Mouse (Mus musculus) forebrain, embryonic 11.5 days (tissue): Measurements from ENCODE around the gene Fam168a. TPM values are rescaled to one million over a fixed set of nuclear protein-coding genes. Genes with fewer than 3 reads are reported as not detected.

Experiments
- ATAC-seq: fragments of 200-750 bp; cut with Nextera tagmentation; replicated peaks from 2 replicates; pipeline ENCODE4 v1.8.0; 2017; ENCODE audit warnings: moderate TSS enrichment; ENCODE audit not compliant: low FRiP score
- DNase-seq: peaks from one replicate; pipeline ENCODE4 v3.0.0-alpha.2; 2017; ENCODE audit warnings: low spot score
- H3K27ac ChIP-seq: fragments of 300-500 bp; sonication (generic); 2 replicates; pipeline ENCODE4 v1.5.1; 2014; ENCODE audit warnings: low read depth, low read length
- H3K27me3 ChIP-seq: fragments of 300-500 bp; sonication (generic); 2 replicates; pipeline ENCODE4 v1.6.1; 2014; ENCODE audit warnings: mild to moderate bottlenecking, low read length, mixed read lengths; ENCODE audit not compliant: control insufficient read depth, insufficient read depth
- H3K36me3 ChIP-seq: fragments of 300-500 bp; sonication (generic); 2 replicates; pipeline ENCODE4 v1.6.1; 2014; ENCODE audit warnings: mild to moderate bottlenecking, low read length, moderate library complexity, mixed read lengths; ENCODE audit not compliant: control insufficient read depth, insufficient read depth
- H3K4me1 ChIP-seq: fragments of 300-500 bp; sonication (generic); replicated peaks from 2 replicates; pipeline ENCODE4 v1.6.1; 2014; ENCODE audit warnings: low read length, mixed read lengths; ENCODE audit not compliant: control insufficient read depth, insufficient read depth
- H3K4me2 ChIP-seq: fragments of 300-500 bp; sonication (generic); 2 replicates; pipeline ENCODE4 v1.6.1; 2014; ENCODE audit warnings: low read depth, mild to moderate bottlenecking, low read length, moderate library complexity, mixed read lengths; ENCODE audit not compliant: severe bottlenecking
- H3K4me3 ChIP-seq: fragments of 300-500 bp; sonication (generic); 2 replicates; pipeline ENCODE4 v1.5.1; 2014; ENCODE audit warnings: low read depth, low read length
- H3K9ac ChIP-seq: fragments of 300-500 bp; sonication (generic); 2 replicates; pipeline ENCODE4 v1.6.1; 2014; ENCODE audit warnings: low read length
- H3K9me3 ChIP-seq: fragments of 300-500 bp; sonication (generic); 2 replicates; pipeline ENCODE4 v1.6.1; 2016; ENCODE audit warnings: low read length, mixed read lengths; ENCODE audit not compliant: control insufficient read depth
- WGBS: fragments of 180-500 bp; shearing (Covaris S2); extraction: QIAGEN DNeasy Blood & Tissue Kit; methylation state at CpG from one replicate; pipeline ENCODE4 v1.1.7; 2014; 5-methylcytosine and 5-hydroxymethylcytosine counted together
- polyA plus RNA-seq: library from polyadenylated mRNA; unstranded; fragments of >200 nt; fragmentation: Nextera tagmentation; extraction: Ambion mirVana; gene quantifications from 2 replicates; pipeline ENCODE4 v1.2.1, GENCODE M21; 2014

Gene Fam168a
- polyA plus RNA-seq, 1 experiment from 2014 or later, result 52.9 TPM

DNA sequence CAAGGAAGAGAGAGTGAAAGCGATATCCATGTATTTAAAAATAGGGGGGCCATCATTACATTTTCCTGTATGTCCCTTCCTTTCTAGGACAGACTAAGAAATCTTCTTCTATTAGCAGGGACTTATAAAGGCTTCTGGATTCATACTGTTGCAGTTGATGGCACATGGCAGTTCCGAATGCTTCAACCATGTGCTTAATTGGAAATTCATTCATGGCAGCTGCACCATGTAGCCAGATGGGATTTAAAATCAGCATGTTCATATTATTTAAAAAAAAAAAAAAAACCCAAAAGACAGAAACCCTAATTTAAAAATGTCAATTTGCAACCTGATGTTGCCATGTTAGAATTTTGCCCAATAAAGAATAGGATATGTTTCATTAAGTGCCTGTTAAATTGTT is 37.9 kb downstream of the Fam168a start:
- Histone ChIP-seq H3K4me1 (no peaks in the 10 kb centered on the region), H3K9ac (no peak overlapping the region), H3K9me3 (no peaks in the 10 kb centered on the region), H3K36me3 (no peaks in the 10 kb centered on the region), H3K27ac (no peak overlapping the region), H3K4me3 (no peak overlapping the region), H3K27me3 (no peaks in the 10 kb centered on the region), H3K4me2 (no peak overlapping the region)
- WGBS, result 94% methylated on average over 2 of the region's 2 CpGs
- ATAC-seq, result no peak
- no peak for DNase-seq

DNA sequence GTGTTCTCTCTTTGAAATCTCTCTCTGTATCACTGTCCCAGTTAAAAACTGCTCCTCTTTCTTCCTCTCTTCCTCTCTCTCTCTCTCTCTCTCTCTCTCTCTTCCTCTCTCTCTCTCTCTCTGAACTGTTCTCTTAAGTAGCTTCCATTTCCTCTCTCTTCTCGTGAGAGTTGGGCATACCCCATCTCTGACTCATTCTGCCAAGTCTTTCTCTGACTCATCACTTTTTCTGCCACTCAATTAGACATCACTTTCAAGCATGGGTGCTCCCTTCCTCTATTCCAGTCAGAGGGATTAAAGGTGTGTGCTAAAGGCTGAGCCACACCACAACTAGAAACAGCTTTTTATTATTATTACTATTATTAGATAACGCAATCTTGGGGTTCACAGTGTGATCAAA is 43.7 kb downstream of the Fam168a start:
- no peak overlapping the region for H3K4me2 ChIP-seq
- no peak overlapping the region for H3K4me3 ChIP-seq
- H3K36me3 ChIP-seq, result no peaks in the 10 kb centered on the region
- H3K9ac ChIP-seq, result no peak overlapping the region
- no peaks in the 10 kb centered on the region for H3K4me1 ChIP-seq
- DNase-seq (no peak), ATAC-seq (no peak)
- 78% methylated on average over 2 of the region's 2 CpGs for WGBS
- no peak overlapping the region for H3K27ac ChIP-seq
- H3K9me3 ChIP-seq, result no peaks in the 10 kb centered on the region
- H3K27me3 ChIP-seq, result no peaks in the 10 kb centered on the region

- 88% methylated on average over 7 of the region's 7 CpGs for WGBS
- Histone ChIP-seq H3K9ac (no peak overlapping the region), H3K9me3 (no peaks in the 10 kb centered on the region), H3K4me2 (no peak overlapping the region), H3K27ac (no peak overlapping the region), H3K4me3 (no peak overlapping the region), H3K36me3 (no peaks in the 10 kb centered on the region), H3K27me3 (no peaks in the 10 kb centered on the region), H3K4me1 (no peaks in the 10 kb centered on the region)
- no peak for ATAC-seq
- no peak for DNase-seq
These were observed 52.3 kb downstream of the Fam168a start for GRCm38 (mm10) chr7:100758718-100759117.

GRCm38 (mm10) chr7:100762726-100763125 is 56.3 kb downstream of the Fam168a start:
- DNase-seq (no peak), ATAC-seq (no peak)
- Histone ChIP-seq H3K27ac (no peak overlapping the region), H3K9ac (no peak overlapping the region), H3K4me2 (no peak overlapping the region), H3K36me3 (no peaks in the 10 kb centered on the region), H3K4me3 (no peak overlapping the region), H3K27me3 (no peaks in the 10 kb centered on the region), H3K9me3 (no peaks in the 10 kb centered on the region), H3K4me1 (no peaks in the 10 kb centered on the region)

GRCm38 (mm10) chr7:100767568-100767967 is 61.1 kb downstream of the Fam168a start:
- 28% methylated on average over 3 of the region's 3 CpGs for WGBS
- DNase-seq, result peak; percentile 49

DNA sequence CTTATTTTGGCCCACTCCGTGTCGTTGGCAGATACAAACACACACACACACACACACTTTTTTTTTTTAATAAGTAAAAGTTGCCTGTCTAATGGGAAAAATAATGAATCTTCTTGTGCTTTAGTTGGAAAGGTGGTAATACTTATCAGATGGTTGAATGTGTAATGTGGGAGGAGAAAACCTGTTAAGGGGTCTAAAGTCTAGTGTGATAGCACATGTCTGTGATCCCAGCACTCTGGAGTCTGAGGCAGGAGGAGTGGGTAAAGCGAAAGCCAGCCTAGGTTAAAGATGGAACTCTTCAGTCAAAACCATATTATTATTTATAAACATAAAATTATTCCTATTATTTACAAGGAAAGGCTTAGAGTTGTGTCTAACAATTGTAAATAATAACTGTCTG is 61.6 kb downstream of the Fam168a start:
- Histone ChIP-seq H3K4me3 (no peak overlapping the region), H3K4me2 (no peak overlapping the region), H3K9ac (no peak overlapping the region), H3K4me1 (no peaks in the 10 kb centered on the region), H3K9me3 (no peaks in the 10 kb centered on the region), H3K27me3 (no peaks in the 10 kb centered on the region), H3K36me3 (no peaks in the 10 kb centered on the region; the same call in 1 of the 2 replicates), H3K27ac (no peak overlapping the region)
- ATAC-seq (no peak), DNase-seq (no peak)
- 97% methylated on average over 3 of the region's 3 CpGs for WGBS

More at GRCm38 (mm10) chr7:100767568-100767967, 61.1 kb downstream of the Fam168a start:
- Histone ChIP-seq H3K36me3 (no peaks in the 10 kb centered on the region; the same call in 1 of the 2 replicates), H3K4me1 (no peaks in the 10 kb centered on the region), H3K9me3 (no peaks in the 10 kb centered on the region), H3K27me3 (no peaks in the 10 kb centered on the region), H3K27ac (no peak overlapping the region), H3K4me2 (no peak overlapping the region), H3K4me3 (no peak overlapping the region), H3K9ac (no peak overlapping the region)
- ATAC-seq, result no peak

DNA sequence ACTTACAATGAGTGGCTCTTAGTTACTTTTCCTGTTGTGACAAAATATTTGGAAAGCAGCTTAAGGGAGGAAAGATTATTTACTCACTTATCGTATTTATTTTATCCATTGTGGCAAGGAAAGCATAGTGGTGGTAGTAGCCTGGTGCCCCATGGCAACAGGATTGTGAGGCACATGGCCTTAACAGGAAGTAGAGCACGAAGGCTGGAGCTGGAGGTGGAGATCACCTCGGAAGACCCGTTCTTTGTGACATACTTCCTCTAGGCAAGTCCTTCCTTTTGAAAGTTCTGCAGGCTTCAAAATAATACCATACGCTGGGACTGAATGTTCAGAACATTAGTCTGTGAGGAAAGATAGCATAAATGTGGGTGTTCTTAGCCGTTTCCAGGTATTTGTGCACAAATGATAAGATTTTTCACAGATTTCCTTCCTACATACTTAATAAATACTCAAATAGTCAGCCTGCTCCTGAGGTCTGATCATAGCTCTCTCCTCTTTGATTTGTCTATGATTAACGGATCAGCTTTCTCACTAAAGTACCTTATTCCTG is 63.2 kb downstream of the Fam168a start:
- H3K4me2 ChIP-seq, result no peak overlapping the region
- no peak overlapping the region for H3K4me3 ChIP-seq
- ATAC-seq, result no peak
- WGBS, result 92% methylated on average over 7 of the region's 7 CpGs
- no peaks in the 10 kb centered on the region; the same call in 1 of the 2 replicates for H3K36me3 ChIP-seq
- H3K27ac ChIP-seq, result no peak overlapping the region
- no peak overlapping the region for H3K9ac ChIP-seq
- H3K9me3 ChIP-seq, result no peaks in the 10 kb centered on the region
- no peaks in the 10 kb centered on the region for H3K27me3 ChIP-seq
- no peak for DNase-seq
- no peaks in the 10 kb centered on the region for H3K4me1 ChIP-seq

DNA sequence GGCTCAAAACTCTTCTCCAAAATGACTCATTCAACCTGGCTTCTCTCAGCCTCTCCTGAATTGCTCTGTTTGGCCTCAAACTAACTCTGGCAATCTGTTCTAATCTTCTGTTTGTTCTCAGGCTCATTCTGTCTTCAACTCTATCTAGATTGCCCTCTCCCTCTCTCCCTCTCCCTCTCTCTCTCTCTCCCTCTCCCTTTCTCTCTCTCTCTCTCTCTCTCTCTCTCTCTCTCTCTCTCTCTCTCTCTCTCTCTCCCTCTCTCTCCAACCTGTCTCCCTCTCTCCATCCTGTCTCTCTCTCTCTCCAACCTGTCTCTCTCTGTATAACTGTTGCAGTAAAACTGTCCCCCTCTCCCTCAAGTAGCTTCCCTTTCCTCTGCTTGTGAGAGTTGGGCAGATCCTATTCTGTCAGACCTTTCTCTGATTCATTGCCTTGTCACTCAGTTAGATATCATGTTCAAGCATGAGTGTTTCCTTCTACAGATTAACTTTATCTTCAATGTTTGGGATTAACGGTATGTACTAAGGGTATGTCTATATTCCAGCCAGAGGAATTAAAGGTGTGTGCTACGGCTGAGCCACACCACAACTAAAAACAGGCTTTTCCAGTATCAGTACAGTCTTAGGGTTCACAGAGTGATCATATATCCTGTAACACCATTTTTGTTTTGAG is 64.4 kb downstream of the Fam168a start:
- no peak for ATAC-seq
- Histone ChIP-seq H3K27ac (no peak overlapping the region), H3K27me3 (no peaks in the 10 kb centered on the region), H3K4me1 (no peaks in the 10 kb centered on the region), H3K9me3 (no peaks in the 10 kb centered on the region), H3K4me3 (no peak overlapping the region), H3K9ac (no peak overlapping the region), H3K36me3 (no peaks in the 10 kb centered on the region; the same call in 1 of the 2 replicates), H3K4me2 (no peak overlapping the region)
- WGBS, result 96% methylated on average over 2 of the region's 2 CpGs
- DNase-seq, result no peak

GRCm38 (mm10) chr7:100774189-100774588 is 67.8 kb downstream of the Fam168a start:
- DNase-seq (no peak), ATAC-seq (no peak)
- WGBS, result 96% methylated on average over 1 of the region's 1 CpGs
- H3K27ac ChIP-seq, result no peak overlapping the region
- no peaks in the 10 kb centered on the region for H3K9me3 ChIP-seq
- no peak overlapping the region for H3K9ac ChIP-seq
- no peak overlapping the region for H3K4me3 ChIP-seq
- no peaks in the 10 kb centered on the region for H3K4me1 ChIP-seq
- no peak overlapping the region for H3K4me2 ChIP-seq
- H3K36me3 ChIP-seq, result no peaks in the 10 kb centered on the region; the same call in 1 of the 2 replicates
- H3K27me3 ChIP-seq, result no peaks in the 10 kb centered on the region
